Mouse (Mus musculus) Muller cell, postnatal 12 days (primary cell): ENCODE data around the gene Qrich2.
A peak's percentile ranks its signal among the peaks of the same experiment; 100 is the strongest.
"Not testable (repeated sequence)": the region's sequence is repeated elsewhere in the genome, so short reads cannot be mapped to it uniquely, and the experiment has no call there.

Source experiments
- DNase-seq: peaks from one replicate; pipeline ENCODE4 v3.0.0-alpha.2; 2015; ENCODE audit errors: inconsistent ontology term

Qrich2 gene

DNA sequence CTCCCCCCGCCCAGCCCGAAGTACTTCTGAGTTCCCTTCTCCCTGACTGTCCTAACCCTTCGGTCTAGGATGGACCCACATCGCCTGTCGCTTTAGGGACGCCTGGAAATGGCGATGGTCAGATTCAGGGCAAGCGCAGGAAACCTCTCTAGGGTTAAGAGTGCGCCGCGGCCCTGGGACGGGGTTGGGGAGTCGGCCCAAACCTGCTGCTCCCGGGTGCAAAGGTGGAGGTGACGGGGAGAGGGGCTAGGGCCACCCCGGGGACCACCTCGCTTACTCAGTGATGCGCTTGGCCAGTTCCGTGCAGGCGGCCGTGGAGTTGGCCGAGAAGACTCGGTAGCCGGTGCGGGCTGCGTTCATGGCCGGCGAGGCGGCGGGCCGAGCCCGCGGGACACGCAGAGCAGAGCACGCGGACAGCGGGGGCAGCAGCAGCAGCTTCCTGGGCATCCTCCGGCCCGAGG, 23.8 kb upstream of the Qrich2 start:
- no peak for DNase-seq

GRCm38 (mm10) chr11:116488693-116489375, 22.8 kb upstream of the Qrich2 start:
- no peak for DNase-seq

GRCm38 (mm10) chr11:116488207-116488606, 22.2 kb upstream of the Qrich2 start:
- DNase-seq = no peak

GRCm38 (mm10) chr11:116484261-116484660, 18.2 kb upstream of the Qrich2 start:
- DNase-seq = no peak

DNA sequence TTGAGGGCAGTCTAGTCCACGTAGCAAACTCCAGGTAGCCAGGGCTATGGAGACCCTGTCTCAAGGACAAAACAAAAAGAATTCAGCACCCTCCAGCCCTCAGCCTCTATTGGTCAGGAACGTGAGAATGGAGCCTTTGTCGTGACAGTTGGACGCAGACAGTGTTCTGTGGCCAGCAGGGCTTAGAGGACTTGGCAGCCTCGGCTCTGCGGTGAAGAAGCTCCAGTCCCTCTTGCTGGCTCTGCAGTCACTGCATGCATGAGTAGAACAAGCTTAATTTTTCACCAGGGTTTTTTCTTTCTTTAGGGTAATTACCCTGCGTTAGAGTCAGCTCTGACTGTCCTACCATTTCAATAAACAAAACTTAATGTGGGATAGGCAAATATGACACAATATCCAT, 15.7 kb upstream of the Qrich2 start:
- DNase-seq = peak; percentile 83

DNA sequence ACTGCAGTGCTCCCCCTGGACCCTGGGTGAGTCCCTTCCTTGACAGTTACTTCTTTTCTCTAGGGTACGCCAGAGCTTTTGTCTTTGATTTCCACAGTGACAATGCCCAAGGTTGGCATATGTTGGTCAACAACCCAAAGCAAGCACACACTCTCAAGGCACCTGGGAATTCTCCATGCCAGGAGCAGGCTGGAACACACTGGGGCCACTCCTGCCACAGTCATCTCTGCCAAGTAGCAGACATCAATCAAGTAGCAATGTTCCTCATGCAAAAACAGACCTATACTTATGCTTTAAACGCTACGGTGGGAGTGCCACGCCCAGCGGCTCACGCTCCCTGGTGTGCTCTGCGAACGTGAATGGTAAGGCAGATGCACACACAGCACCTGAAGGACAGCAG, 14.9 kb upstream of the Qrich2 start:
- no peak for DNase-seq

- DNase-seq = no peak
Measured at GRCm38 (mm10) chr11:116479832-116480231, 13.8 kb upstream of the Qrich2 start.

- DNase-seq = no peak
Measured at GRCm38 (mm10) chr11:116478978-116479377, 12.9 kb upstream of the Qrich2 start.

DNA sequence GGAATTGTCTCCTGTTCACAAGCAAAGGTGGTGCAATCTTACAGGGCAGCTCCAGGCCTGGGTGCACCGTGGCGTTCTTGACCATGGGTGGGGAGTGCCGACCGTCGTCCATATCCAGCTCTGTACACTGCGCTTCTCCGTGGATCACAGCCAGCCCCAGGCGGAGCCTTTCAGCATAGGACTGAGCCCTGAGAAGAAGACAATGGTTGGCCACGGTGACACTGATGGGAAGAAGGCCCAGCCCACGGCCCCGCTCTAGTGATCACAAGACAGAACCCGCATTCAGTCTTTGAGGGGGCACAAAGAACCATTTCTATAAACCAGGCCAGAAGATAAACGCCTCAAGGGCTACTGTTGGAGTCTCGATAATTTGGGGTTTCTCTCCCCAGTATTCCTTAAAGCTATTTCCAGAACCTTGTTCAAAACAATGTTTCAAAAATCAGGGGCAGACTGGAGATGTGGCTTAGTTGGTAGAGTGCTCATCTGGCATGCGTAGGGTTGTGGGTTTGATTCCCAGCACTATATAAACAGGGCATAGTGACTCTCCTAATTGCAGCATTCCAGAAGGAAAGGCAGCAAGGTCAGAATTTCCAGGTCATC, 11.2 kb upstream of the Qrich2 start:
- peak; percentile 91 for DNase-seq

- peak; percentile 58 for DNase-seq
Measured at GRCm38 (mm10) chr11:116476696-116477095, 10.7 kb upstream of the Qrich2 start.

- DNase-seq = peak; percentile 88
Measured at GRCm38 (mm10) chr11:116476041-116476440, 10.0 kb upstream of the Qrich2 start.

GRCm38 (mm10) chr11:116472275-116472674, 6.2 kb upstream of the Qrich2 start:
- DNase-seq = no peak

DNA sequence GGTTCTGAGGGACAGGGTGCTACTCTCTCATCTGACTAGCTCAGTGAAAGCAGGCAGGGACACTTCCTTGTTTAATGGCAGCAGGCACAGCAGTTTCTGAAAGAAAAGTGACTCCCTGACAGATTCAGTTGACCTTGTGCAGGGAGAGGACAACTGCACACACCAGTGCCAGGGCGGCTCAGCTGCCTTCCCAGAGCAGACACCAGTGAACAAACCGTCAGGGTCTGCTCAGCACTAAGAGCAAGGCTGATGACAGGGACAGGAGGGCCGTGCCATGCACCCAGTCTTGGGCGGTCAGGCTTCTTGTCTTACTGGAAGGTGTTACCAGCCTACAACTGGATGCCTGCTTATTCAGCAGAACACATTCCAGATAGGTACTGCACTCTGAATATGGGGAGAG, 4.9 kb upstream of the Qrich2 start:
- no peak for DNase-seq

DNA sequence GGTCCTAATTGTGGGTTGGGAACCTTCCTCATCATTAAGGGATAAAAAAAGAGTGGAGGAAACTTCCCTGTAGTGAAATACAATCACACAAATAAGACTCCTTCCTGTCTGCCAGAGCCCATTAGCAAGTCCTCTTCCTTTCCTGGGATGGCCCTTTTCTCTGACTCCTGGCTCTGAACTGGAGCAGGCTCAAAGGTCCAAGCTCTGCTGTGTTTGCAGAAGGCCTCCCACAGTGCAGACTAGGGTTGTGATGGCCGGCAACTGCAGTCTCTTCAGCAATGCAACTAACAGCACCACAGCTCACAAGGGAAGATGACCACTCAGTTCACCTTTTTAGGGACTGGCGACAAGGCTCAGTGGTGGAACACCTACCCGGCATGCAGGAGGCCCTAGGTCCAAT, 4.2 kb upstream of the Qrich2 start:
- DNase-seq = peak; percentile 78

DNA sequence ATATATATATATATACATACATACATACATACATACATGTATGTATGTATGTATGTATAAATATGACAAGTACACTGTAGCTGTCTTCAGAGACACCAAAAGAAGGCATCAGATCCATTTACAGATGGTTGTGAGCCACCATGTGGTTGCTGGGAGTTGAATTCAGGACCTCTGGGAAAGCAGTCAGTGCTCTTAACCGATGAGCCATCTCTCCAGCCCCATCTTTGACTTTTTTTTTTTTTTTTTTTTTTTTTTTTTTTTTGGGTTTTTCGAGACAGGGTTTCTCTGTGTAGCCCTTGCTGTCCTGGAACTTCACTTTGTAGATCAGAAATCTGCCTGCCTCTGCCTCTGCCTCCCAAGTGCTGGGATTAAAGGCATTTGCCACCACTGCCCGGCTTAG, 2.3 kb upstream of the Qrich2 start:
- not testable (repeated sequence) for DNase-seq

GRCm38 (mm10) chr11:116463833-116464232, 2.2 kb downstream of the Qrich2 start:
- peak; percentile 82 for DNase-seq

DNA sequence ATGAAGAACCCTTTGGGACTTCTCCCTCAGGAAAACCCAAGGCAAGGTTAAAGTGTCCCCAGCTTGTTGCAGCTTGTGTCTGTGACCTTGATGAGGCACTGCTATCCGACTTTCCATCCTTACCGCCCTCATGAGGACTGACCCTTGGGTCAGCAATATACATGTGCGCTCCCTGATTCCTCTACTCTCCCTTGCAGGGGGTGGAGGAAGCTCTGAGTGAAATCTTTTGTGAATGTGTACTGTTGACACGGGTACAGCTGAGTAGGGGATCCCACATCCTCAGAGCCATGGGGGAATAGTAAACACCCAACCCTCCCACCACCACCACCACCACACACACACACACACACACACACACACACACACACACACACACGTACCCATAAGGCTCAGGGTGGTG, 2.7 kb downstream of the Qrich2 start:
- DNase-seq = no peak

DNA sequence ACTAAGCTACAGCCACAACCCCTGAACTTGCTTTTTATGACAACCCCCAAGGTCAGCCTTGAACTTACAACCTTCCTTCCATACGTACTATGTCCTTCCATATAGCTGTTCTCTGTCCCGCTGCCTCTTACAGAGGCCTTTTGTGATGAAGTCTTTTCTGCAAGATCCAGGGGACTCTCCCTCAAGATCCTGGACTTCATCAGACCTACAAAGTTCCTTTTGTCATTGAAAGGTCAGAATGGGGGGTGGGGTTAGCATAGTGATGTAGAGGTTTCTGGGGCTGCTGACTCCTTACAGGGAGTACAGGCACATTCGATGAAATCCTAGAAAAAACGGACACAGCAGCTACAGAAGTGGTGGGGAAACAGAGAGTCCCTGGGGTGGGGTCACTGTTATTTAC, 6.3 kb downstream of the Qrich2 start:
- DNase-seq = no peak

GRCm38 (mm10) chr11:116456234-116456633, 9.8 kb downstream of the Qrich2 start:
- no peak for DNase-seq

DNA sequence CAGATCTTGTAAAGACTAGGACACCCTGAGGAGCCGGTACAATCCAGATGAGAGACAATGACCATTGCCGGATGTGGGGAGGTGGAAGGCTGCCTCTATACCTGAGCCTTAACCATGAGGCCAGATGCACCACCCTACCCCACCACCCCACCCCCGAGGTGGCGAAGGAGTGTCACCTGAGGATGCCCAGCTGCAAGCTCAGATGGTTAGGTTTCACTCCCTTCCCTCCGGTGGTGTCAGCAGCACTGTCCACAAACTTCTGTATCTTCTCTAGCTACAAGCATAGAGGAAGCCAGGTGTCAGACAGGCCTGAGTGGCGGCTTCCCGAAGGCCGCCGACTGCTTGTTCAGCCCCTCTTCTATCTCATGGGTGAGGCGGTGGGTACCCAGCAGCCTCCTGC, 12.2 kb downstream of the Qrich2 start:
- DNase-seq = no peak

- DNase-seq = no peak
Measured at GRCm38 (mm10) chr11:116449341-116449740, 16.7 kb downstream of the Qrich2 start.

- no peak for DNase-seq
Measured at GRCm38 (mm10) chr11:116447822-116448221, 18.2 kb downstream of the Qrich2 start.

DNA sequence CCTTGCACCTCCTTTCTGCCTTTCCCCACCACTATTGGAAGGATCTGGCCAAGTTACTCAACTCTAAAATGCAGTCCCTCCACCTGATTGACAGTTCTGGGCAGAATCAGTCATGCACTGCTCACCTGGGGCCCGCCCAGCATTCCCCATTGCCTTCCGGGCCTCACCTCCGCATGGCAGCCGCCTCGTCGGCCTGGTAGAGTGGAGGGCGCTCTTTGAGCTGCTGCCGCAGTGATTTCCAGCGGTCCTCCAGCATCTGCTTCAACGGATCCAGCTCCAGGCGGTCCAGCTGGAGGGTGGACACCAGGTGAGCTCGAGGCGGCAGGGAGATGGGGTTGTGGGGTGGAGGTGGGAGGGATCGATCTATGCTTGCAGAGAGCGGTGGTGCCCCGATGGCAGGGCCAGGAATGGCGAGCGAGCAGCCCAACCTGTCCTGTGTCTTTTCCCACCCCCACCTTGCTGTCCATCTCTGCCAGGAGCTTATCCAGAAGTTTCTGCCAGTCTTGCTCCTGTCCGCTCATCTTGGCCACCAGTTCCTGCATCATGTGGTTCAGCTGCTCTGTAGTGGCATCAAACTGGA, 19.6 kb downstream of the Qrich2 start:
- no peak for DNase-seq
